Mouse (Mus musculus) pancreas, adult 10 weeks (tissue): Measurements from ENCODE around the gene Ctdspl2. TPM values are rescaled to one million over a fixed set of nuclear protein-coding genes. Genes with fewer than 3 reads are reported as not detected.

Source experiments
- polyA plus RNA-seq: library from polyadenylated mRNA; stranded (reverse); fragments of 350-450 nt; fragmentation: Illumina TruSeq; extraction: RNeasy Lipid Tissue Mini Kit (QIAGEN cat#74804); gene quantifications from one replicate; pipeline ENCODE4 v1.2.3, GENCODE M21; 2015; ENCODE audit warnings: low read depth, low replicate concordance; ENCODE audit not compliant: insufficient read depth

The Ctdspl2 gene
- 2.5 TPM for polyA plus RNA-seq

GRCm38 (mm10) chr2:121955765-121956223 lies at the start of gene Ctdspl2, which contains the start of gene Mageb3:
Gene Ctdspl2, plus strand, starts transcription at chr2:121956001.
Gene Mageb3, minus strand, starts transcription at chr2:121956092.

GRCm38 (mm10) chr2:122027862-122028755 lies 72.3 kb downstream of the Ctdspl2 start, which contains the start of gene Eif3j1:
Gene Eif3j1, plus strand, starts transcription at chr2:122028546.

Other genes with a start within 250 kb of the Ctdspl2 start
- gene Frmd5, start 148.9 kb upstream of the Ctdspl2 start, polyA plus RNA-seq = 1.0 TPM
- gene Casc4, start 89.0 kb upstream of the Ctdspl2 start, polyA plus RNA-seq = 4.0 TPM
- not detected for gene Mageb3, start 91 bp downstream of the Ctdspl2 start, polyA plus RNA-seq
- 8.5 TPM for gene Eif3j1, start 72.5 kb downstream of the Ctdspl2 start, polyA plus RNA-seq
- 2.7 TPM for gene Spg11, start 162.4 kb downstream of the Ctdspl2 start, polyA plus RNA-seq
- gene B2m, start 191.7 kb downstream of the Ctdspl2 start, polyA plus RNA-seq = 330 TPM
- gene Trim69, start 204.7 kb downstream of the Ctdspl2 start, polyA plus RNA-seq = not detected
- gene Patl2, start 230.2 kb downstream of the Ctdspl2 start, polyA plus RNA-seq = not detected
- not detected for gene Terb2, start 230.3 kb downstream of the Ctdspl2 start, polyA plus RNA-seq